Mouse (Mus musculus) CH12.LX (cell line): ENCODE data around the gene Cenph. TPM values are rescaled to one million over a fixed set of nuclear protein-coding genes. Genes with fewer than 3 reads are reported as not detected.
"Not testable (repeated sequence)": the region's sequence is repeated elsewhere in the genome, so short reads cannot be mapped to it uniquely, and the experiment has no call there.

Experiments
- DNase-seq: peaks from one replicate; pipeline ENCODE4 v3.0.0-alpha.2; 2013; ENCODE audit errors: extremely low read depth
- H3K27ac ChIP-seq: 2 replicates; pipeline ENCODE4 v1.5.1; 2012; ENCODE audit warnings: low read depth, mild to moderate bottlenecking, control low read depth, moderate library complexity; ENCODE audit not compliant: insufficient read depth
- H3K27me3 ChIP-seq: replicated peaks from 2 replicates; pipeline ENCODE3; 2012; ENCODE audit warnings: inconsistent platforms
- H3K36me3 ChIP-seq, 2 experiments: replicated peaks in 1 of 2; 2 replicates each; pipeline versions ENCODE3 to v1.6.1; 2012; ENCODE audit warnings: inconsistent platforms in 1 of 2, low read length in 1 of 2, mild to moderate bottlenecking in 1 of 2, mixed read lengths in 1 of 2, moderate library complexity in 1 of 2; ENCODE audit not compliant: control insufficient read depth in 1 of 2, insufficient read depth in 1 of 2
- H3K4me1 ChIP-seq, 2 experiments: 2 replicates each; pipeline ENCODE4 v1.6.1; 2012; ENCODE audit warnings: inconsistent platforms in 1 of 2, moderate library complexity in 1 of 2; ENCODE audit not compliant: insufficient read depth in 2 of 2, control insufficient read depth in 1 of 2
- H3K4me2 ChIP-seq: 2 replicates; pipeline ENCODE4 v1.6.1; 2012; ENCODE audit warnings: low read depth, mild to moderate bottlenecking, control low read depth; ENCODE audit not compliant: poor library complexity, insufficient read depth, severe bottlenecking
- H3K4me3 ChIP-seq, 3 experiments: fragments of 150-350 bp in 1 of 3; sonication (generic) in 1 of 3; replicated peaks in 1 of 3; 2 replicates each; pipeline versions ENCODE3 to v1.5.1; 2011 to 2012; ENCODE audit warnings: low read depth in 2 of 3, low read length in 2 of 3, mild to moderate bottlenecking in 2 of 3, moderate library complexity in 2 of 3, control low read depth in 1 of 3, improper control_type of control experiment in 1 of 3, inconsistent platforms in 1 of 3, mixed read lengths in 1 of 3; ENCODE audit not compliant: poor library complexity in 1 of 3
- H3K79me2 ChIP-seq: replicated peaks from 2 replicates; pipeline ENCODE4 v1.6.1; 2012; ENCODE audit warnings: mild to moderate bottlenecking, moderate library complexity; ENCODE audit not compliant: control insufficient read depth, poor library complexity, insufficient read depth, severe bottlenecking; ENCODE audit errors: extremely low read depth
- H3K9ac ChIP-seq: 2 replicates; pipeline ENCODE4 v1.6.1; 2012; ENCODE audit warnings: low read depth, mild to moderate bottlenecking, control low read depth, moderate library complexity; ENCODE audit not compliant: insufficient read depth
- H3K9me3 ChIP-seq: replicated peaks from 2 replicates; pipeline ENCODE3; 2012; ENCODE audit warnings: low read length, inconsistent platforms, mixed read lengths
- BHLHE40 ChIP-seq: IDR thresholded peaks from 2 replicates; pipeline ENCODE4 v1.6.1; 2011; ENCODE audit warnings: mild to moderate bottlenecking, low read depth, low read length, improper control_type of control experiment
- CHD1 ChIP-seq: IDR thresholded peaks from 2 replicates; pipeline ENCODE4 v1.6.1; 2012; ENCODE audit warnings: low read depth, low read length, improper control_type of control experiment, inconsistent platforms
- CTCF ChIP-seq, 2 experiments: IDR thresholded peaks in 1 of 2; conservative IDR thresholded peaks in 1 of 2; 2 replicates each; pipeline ENCODE4 v1.5.1; 2011 to 2012; ENCODE audit warnings: low read depth in 2 of 2, low read length in 2 of 2, improper control_type of control experiment in 1 of 2, inconsistent platforms in 1 of 2, mild to moderate bottlenecking in 1 of 2, moderate library complexity in 1 of 2
- ELF1 ChIP-seq: IDR thresholded peaks from 2 replicates; pipeline ENCODE4 v1.6.1; 2014; ENCODE audit warnings: low read depth, mild to moderate bottlenecking, inconsistent platforms, low read length, improper control_type of control experiment
- ETS1 ChIP-seq: conservative IDR thresholded peaks from 2 replicates; pipeline ENCODE4 v1.6.1; 2012; ENCODE audit warnings: low read depth, mild to moderate bottlenecking, inconsistent platforms, low read length, improper control_type of control experiment, moderate library complexity
- HCFC1 ChIP-seq: IDR thresholded peaks from 2 replicates; pipeline ENCODE4 v1.6.1; 2012; ENCODE audit warnings: low read depth, mild to moderate bottlenecking, inconsistent platforms, low read length, improper control_type of control experiment
- IRF4 ChIP-seq: IDR thresholded peaks from 2 replicates; pipeline ENCODE4 v1.6.1; 2014; ENCODE audit warnings: low read depth, mild to moderate bottlenecking, inconsistent platforms, low read length, improper control_type of control experiment
- JUND ChIP-seq: conservative IDR thresholded peaks from 2 replicates; pipeline ENCODE4 v1.6.1; 2011; ENCODE audit warnings: low read depth, low read length, improper control_type of control experiment
- KAT2A ChIP-seq: IDR thresholded peaks from 2 replicates; pipeline ENCODE4 v1.6.1; 2012; ENCODE audit warnings: low read length, improper control_type of control experiment, inconsistent platforms; ENCODE audit not compliant: insufficient replicate concordance
- MAFK ChIP-seq: IDR thresholded peaks from 2 replicates; pipeline ENCODE4 v1.6.1; 2011; ENCODE audit warnings: low read length, improper control_type of control experiment; ENCODE audit not compliant: insufficient replicate concordance
- MAZ ChIP-seq: IDR thresholded peaks from 2 replicates; pipeline ENCODE4 v1.6.1; 2012; ENCODE audit warnings: low read depth, mild to moderate bottlenecking, inconsistent platforms, low read length, improper control_type of control experiment, moderate library complexity
- MEF2A ChIP-seq: IDR thresholded peaks from 2 replicates; pipeline ENCODE4 v1.6.1; 2014; ENCODE audit warnings: low read depth, mild to moderate bottlenecking, inconsistent platforms, low read length, improper control_type of control experiment, borderline replicate concordance
- NELFE ChIP-seq: IDR thresholded peaks from 2 replicates; pipeline ENCODE4 v1.6.1; 2011; ENCODE audit warnings: low read depth, low read length, improper control_type of control experiment
- PAX5 ChIP-seq: IDR thresholded peaks from 2 replicates; pipeline ENCODE4 v1.6.1; 2012; ENCODE audit warnings: low read length, inconsistent platforms, mixed read lengths
- SIN3A ChIP-seq: IDR thresholded peaks from 2 replicates; pipeline ENCODE4 v1.6.1; 2012; ENCODE audit warnings: low read length, improper control_type of control experiment, inconsistent platforms
- SMC3 ChIP-seq: IDR thresholded peaks from 2 replicates; pipeline ENCODE4 v1.6.1; 2011; ENCODE audit warnings: low read depth, low read length, improper control_type of control experiment
- TCF12 ChIP-seq: IDR thresholded peaks from 2 replicates; pipeline ENCODE4 v1.6.1; 2014; ENCODE audit warnings: low read depth, mild to moderate bottlenecking, inconsistent platforms, low read length, improper control_type of control experiment
- USF1 ChIP-seq: IDR thresholded peaks from 2 replicates; pipeline ENCODE4 v1.6.1; 2014; ENCODE audit warnings: low read depth, mild to moderate bottlenecking, inconsistent platforms, low read length, improper control_type of control experiment
- ZMIZ1 ChIP-seq: IDR thresholded peaks from 2 replicates; pipeline ENCODE4 v1.6.1; 2012; ENCODE audit warnings: low read depth, mild to moderate bottlenecking, inconsistent platforms, low read length, improper control_type of control experiment
- ZNF384 ChIP-seq: IDR thresholded peaks from 2 replicates; pipeline ENCODE4 v1.6.1; 2012; ENCODE audit warnings: low read depth, low read length, improper control_type of control experiment, inconsistent platforms
- dilution Hi-C: fragments of 300-500 bp; cut with MboI; formaldehyde crosslinking; loops from 2 replicates; pipeline ENCODE4 v1.14.3; 2020; ENCODE audit warnings: low sequenced_read_pairs; ENCODE audit not compliant: extremely low pct_unique_long_range_greater_than_20kb, extremely low pct_ligation_motif_present
- in situ Hi-C: fragments of 300-500 bp; cut with MboI; formaldehyde crosslinking; loops from 3 replicates; pipeline ENCODE4 v1.14.3; 2019; ENCODE audit warnings: low sequenced_read_pairs, low pct_ligation_motif_present, low pct_unique_long_range_greater_than_20kb, mixed read lengths
- polyA plus RNA-seq: library from polyadenylated mRNA; unstranded; fragments of >175 nt; gene quantifications from 2 replicates; pipeline ENCODE4 v1.2.1, GENCODE M21; 2012; ENCODE audit warnings: low read depth; ENCODE audit not compliant: insufficient read length
- total RNA-seq, 2 experiments: library from RNA; depleted of rRNA; stranded (reverse); fragments of 300-350 nt in 1 of 2; fragments of >200 nt in 1 of 2; gene quantifications; 2 replicates each; pipeline ENCODE4 v1.2.3; 2012 to 2014

Cenph gene
- total and polyA plus RNA-seq, 3 experiments = 23.7 to 49.3 (median 49.1) TPM

- not testable (repeated sequence) for H3K4me3 ChIP-seq, H3K9ac ChIP-seq
Observed at GRCm38 (mm10) chr13:100728530-100728929, 47.2 kb downstream of the Cenph start.

GRCm38 (mm10) chr13:100728086-100728485 is 47.6 kb downstream of the Cenph start:
- Histone ChIP-seq H3K4me2 (no peak overlapping the region), H3K4me3 (no peak overlapping the region), H3K9me3 (no peaks in the 10 kb centered on the region), H3K27me3 (no peaks in the 10 kb centered on the region), H3K9ac (no peak overlapping the region), H3K79me2 (peaks cover 52% of the 10 kb centered on the region), H3K36me3 (peaks cover 15 to 42% of the 10 kb centered on the region in 2 experiments), H3K27ac (no peak overlapping the region), H3K4me1 (peaks cover 0 to 14% of the 10 kb centered on the region in 2 experiments; a peak in 2 of 4 replicates)
- in situ Hi-C loops = no loop called here
- dilution Hi-C loops = no loop called here
- TF ChIP-seq SMC3 (no peak), ZNF384 (no peak)
- no peak for DNase-seq

More at GRCm38 (mm10) chr13:100728530-100728929, 47.2 kb downstream of the Cenph start:
- H3K4me2 ChIP-seq, H3K9me3 ChIP-seq, H3K27ac ChIP-seq, DNase-seq, H3K27me3 ChIP-seq, in situ Hi-C loops, dilution Hi-C loops: not testable (repeated sequence)
- Histone ChIP-seq H3K79me2 (peaks cover 48% of the 10 kb centered on the region), H3K4me1 (peaks cover 0 to 14% of the 10 kb centered on the region in 2 experiments; a peak in 2 of 4 replicates), H3K36me3 (peaks cover 15 to 37% of the 10 kb centered on the region in 2 experiments)
- 0 out of 4 replicates have a peak, but pooled peaks of 1 of the 2 experiments have one; percentile 2 for TF ChIP-seq CTCF (conservative IDR thresholded peaks at IDR 0.05 in 1 of 2, IDR thresholded peaks at IDR 0.05 in 1 of 2; ENCODE audit: low read depth in 2 of 2, low read length in 2 of 2)

- no peaks in the 10 kb centered on the region for H3K27me3 ChIP-seq
- no peak overlapping the region for H3K4me2 ChIP-seq
- dilution Hi-C loops = no loop called here
- H3K36me3 ChIP-seq = peaks cover 26 to 64% of the 10 kb centered on the region in 2 experiments
- H3K4me1 ChIP-seq = peaks cover 0 to 14% of the 10 kb centered on the region in 2 experiments; a peak in 2 of 4 replicates
- peaks cover 53% of the 10 kb centered on the region for H3K79me2 ChIP-seq
- H3K9ac ChIP-seq = no peak overlapping the region
- H3K27ac ChIP-seq = no peak overlapping the region
- H3K4me3 ChIP-seq = no peak overlapping the region
- in situ Hi-C loops = no loop called here
- no peaks in the 10 kb centered on the region for H3K9me3 ChIP-seq
- no peak for DNase-seq
- TF ChIP-seq USF1 = no peak
- no peak for TF ChIP-seq NELFE
- no peak for TF ChIP-seq PAX5
- no peak for TF ChIP-seq MAFK
- no peak for TF ChIP-seq SIN3A
- TF ChIP-seq ETS1 = no peak
- no peak for TF ChIP-seq TCF12
- TF ChIP-seq IRF4 = no peak
- TF ChIP-seq JUND = no peak
- TF ChIP-seq CHD1 = no peak
- TF ChIP-seq KAT2A = no peak
- TF ChIP-seq ELF1 = no peak
- no peak for TF ChIP-seq MEF2A
- TF ChIP-seq MAZ = no peak
- no peak for TF ChIP-seq ZMIZ1
- no peak for TF ChIP-seq HCFC1
- TF ChIP-seq BHLHE40 = no peak
- no peak for TF ChIP-seq SMC3
Observed at GRCm38 (mm10) chr13:100725194-100725593, 50.5 kb downstream of the Cenph start.
